Mouse (Mus musculus): ENCODE measurements around the gene Armc5. TPM values are rescaled to one million over a fixed set of nuclear protein-coding genes. Genes with fewer than 3 reads are reported as not detected.

Armc5 gene
- total RNA-seq, 2 experiments from 2014 or later = 12.3 to 13.6 TPM

- no peak overlapping the region for H3K4me3 ChIP-seq
These were observed 1.7 kb upstream of the Armc5 start for GRCm38 (mm10) chr7:128235481-128235880.

DNA sequence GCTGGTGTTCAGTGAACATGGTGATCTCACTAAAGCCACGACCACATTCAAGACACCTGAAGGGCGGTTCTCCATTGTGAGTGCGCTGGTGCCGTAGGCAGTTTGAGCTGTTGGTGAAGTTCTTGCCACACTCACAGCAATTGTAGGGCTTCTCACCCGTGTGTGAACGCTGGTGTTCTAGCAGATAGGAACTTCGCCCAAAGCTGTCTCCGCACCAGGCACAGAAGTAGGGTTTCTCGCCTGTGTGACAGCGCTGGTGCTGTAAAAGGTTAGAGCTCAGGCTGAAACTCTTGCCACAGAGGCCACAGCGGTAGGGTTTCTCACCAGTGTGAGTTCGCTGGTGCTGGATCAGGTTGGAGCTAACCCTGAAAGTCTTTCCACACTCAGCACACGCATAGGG lies 716 bp upstream of the Armc5 start:
- no peak for DNase-seq (ENCODE audit: extremely low spot score in 1 of 2, low spot score in 2 of 2)
- TF ChIP-seq CTCF (IDR thresholded peaks at IDR 0.05) = no peak
- Histone ChIP-seq H3K27ac (peak overlapping the region; percentile 97), H3K4me3 (no peak overlapping the region)
- intact Hi-C loops (cut with DNase I) = loop anchor here (5.0 kb wide), 2 partner anchors 61 to 456 kb away; partner anchors contain the start of gene BC017158

More at GRCm38 (mm10) chr7:128235481-128235880, 1.7 kb upstream of the Armc5 start:
- no peak overlapping the region for H3K27ac ChIP-seq
- no peak for TF ChIP-seq CTCF (IDR thresholded peaks at IDR 0.05)
- intact Hi-C loops (cut with DNase I) = loop anchor here (5.0 kb wide), 2 partner anchors 62 to 457 kb away; partner anchors contain the start of gene BC017158
- DNase-seq (ENCODE audit: extremely low spot score in 1 of 2, low spot score in 2 of 2) = no peak

- Histone ChIP-seq H3K4me3 (peak overlapping the region; percentile 77), H3K27ac (peak overlapping the region; percentile 97)
- no peak for TF ChIP-seq CTCF (IDR thresholded peaks at IDR 0.05)
- no peak for DNase-seq (ENCODE audit: extremely low spot score in 1 of 2, low spot score in 2 of 2)
- intact Hi-C loops (cut with DNase I) = loop anchor here (5.0 kb wide), 2 partner anchors 60 to 455 kb away; partner anchors contain the start of gene BC017158
These were observed 418 bp downstream of the Armc5 start for GRCm38 (mm10) chr7:128237593-128237926.

- peak; percentile 14 for TF ChIP-seq CTCF (IDR thresholded peaks at IDR 0.05)
- intact Hi-C loops (cut with DNase I) = loop anchor here (5.0 kb wide), 2 partner anchors 59 to 454 kb away; partner anchors contain the start of gene BC017158
- H3K4me3 ChIP-seq = peak within 1 kb of the TSS; percentile 77
- DNase-seq (ENCODE audit: extremely low spot score in 1 of 2, low spot score in 2 of 2) = peak; percentile 100
- H3K27ac ChIP-seq = peak within 1 kb of the TSS; percentile 97
These were observed 1.0 kb downstream of the Armc5 start, which contains the start of gene 9130023H24Rik for GRCm38 (mm10) chr7:128237927-128238778. Gene 9130023H24Rik (minus strand): TSS chr7:128238031.

DNA sequence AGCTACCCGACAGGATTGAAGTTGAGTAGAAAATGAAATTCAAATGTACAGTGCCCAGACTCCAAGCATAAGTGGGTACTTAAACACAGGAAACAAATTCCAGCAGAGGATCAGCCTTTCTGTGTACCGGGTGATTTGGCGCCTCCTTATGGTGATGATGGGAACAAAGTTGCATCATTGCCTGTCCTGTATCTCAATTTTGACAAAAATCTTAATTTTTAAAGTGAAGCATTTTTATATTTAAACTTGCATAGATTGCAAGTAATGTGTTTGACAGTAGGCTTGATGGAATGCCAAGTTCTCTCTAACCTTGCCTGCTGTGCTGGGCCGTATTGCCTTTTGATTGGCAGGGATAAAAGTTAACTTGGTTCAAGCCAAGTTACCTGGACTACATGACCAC lies 1.8 kb downstream of the Armc5 start:
- DNase-seq (ENCODE audit: extremely low spot score in 1 of 2, low spot score in 2 of 2) = no peak
- Histone ChIP-seq H3K27ac (no peak overlapping the region), H3K4me3 (peak overlapping the region; percentile 77)
- TF ChIP-seq CTCF (IDR thresholded peaks at IDR 0.05) = peak; percentile 51
- intact Hi-C loops (cut with DNase I) = loop anchor here (5.0 kb wide), 2 partner anchors 58 to 453 kb away; partner anchors contain the start of gene BC017158

DNA sequence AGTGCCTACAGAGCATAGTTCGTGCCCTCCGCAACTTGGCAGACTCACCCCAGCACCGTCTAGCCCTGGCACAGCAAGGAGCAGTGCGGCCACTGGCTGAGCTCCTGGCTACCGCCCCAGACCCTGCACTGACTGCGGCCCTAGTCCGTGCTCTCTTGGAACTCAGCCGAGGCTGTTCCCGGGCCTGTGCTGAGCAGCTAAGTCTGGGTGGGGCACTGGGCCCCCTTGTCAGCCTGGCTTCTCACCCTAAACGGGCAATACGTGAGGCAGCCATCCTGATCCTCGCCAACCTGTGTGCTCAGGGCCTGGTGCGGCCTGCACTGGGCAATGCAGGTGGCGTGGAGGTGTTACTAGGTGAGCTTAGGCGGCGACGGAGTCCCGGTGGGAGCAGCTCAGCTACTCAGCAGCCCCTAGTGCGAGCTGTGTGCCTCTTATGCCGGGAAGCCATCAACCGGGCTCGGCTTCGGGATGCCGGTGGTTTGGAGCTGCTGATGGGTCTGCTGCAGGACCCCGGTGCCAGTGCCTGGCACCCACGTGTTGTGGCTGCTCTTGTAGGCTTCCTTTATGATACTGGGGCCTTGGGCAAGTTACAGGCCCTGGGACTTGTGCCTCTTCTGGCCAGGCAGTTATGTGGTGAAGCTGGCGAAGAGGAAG lies 3.1 kb downstream of the Armc5 start:
- no peak for DNase-seq (ENCODE audit: extremely low spot score in 1 of 2, low spot score in 2 of 2)
- Histone ChIP-seq H3K27ac (no peak overlapping the region), H3K4me3 (no peak overlapping the region)
- intact Hi-C loops (cut with DNase I) = no loop called here
- no peak for TF ChIP-seq CTCF (IDR thresholded peaks at IDR 0.05)

DNA sequence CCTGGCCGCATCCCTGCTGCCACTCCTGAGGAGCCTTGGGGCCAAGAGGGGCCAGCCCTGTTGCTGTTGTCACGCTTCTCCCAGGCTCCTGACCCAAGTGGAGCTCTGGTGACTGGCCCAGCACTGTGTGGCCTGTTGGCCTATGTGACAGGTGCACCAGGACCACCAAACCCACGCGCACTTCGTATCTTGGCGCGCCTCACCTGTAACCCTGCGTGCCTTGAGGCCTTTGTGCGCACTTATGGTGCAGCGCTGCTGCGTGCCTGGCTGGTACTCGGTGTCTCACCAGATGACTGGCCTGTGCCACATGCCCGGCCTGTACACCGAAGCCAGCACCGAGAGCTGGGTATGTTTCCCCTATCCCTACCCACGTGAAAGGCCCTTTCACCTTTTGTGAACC lies 5.2 kb downstream of the Armc5 start:
- intact Hi-C loops (cut with DNase I) = no loop called here
- Histone ChIP-seq H3K27ac (no peak overlapping the region), H3K4me3 (no peak overlapping the region)
- DNase-seq (ENCODE audit: extremely low spot score in 1 of 2, low spot score in 2 of 2) = no peak
- TF ChIP-seq CTCF (IDR thresholded peaks at IDR 0.05) = no peak

- intact Hi-C loops (cut with DNase I) = no loop called here
- no peak for DNase-seq (ENCODE audit: extremely low spot score in 1 of 2, low spot score in 2 of 2)
- H3K27ac ChIP-seq = no peak overlapping the region
These were observed 6.8 kb downstream of the Armc5 start for GRCm38 (mm10) chr7:128243921-128244320.

GRCm38 (mm10) chr7:128244410-128245025 lies 7.4 kb downstream of the Armc5 start:
- Histone ChIP-seq H3K4me3 (no peak overlapping the region), H3K27ac (no peak overlapping the region)
- intact Hi-C loops (cut with DNase I) = loop anchor here (5.0 kb wide), 2 partner anchors 173 to 463 kb away; partner anchors contain the start of gene Rgs10
- DNase-seq (ENCODE audit: extremely low spot score in 1 of 2, low spot score in 2 of 2) = no peak
- no peak for TF ChIP-seq CTCF (IDR thresholded peaks at IDR 0.05)

More at GRCm38 (mm10) chr7:128243921-128244320, 6.8 kb downstream of the Armc5 start:
- no peak overlapping the region for H3K4me3 ChIP-seq
- TF ChIP-seq CTCF (IDR thresholded peaks at IDR 0.05) = no peak

GRCm38 (mm10) chr7:128245547-128245946 lies 8.4 kb downstream of the Armc5 start:
- TF ChIP-seq CTCF (IDR thresholded peaks at IDR 0.05) = no peak
- peak overlapping the region; percentile 57 for H3K27ac ChIP-seq
- intact Hi-C loops (cut with DNase I) = loop anchor here (5.0 kb wide), 2 partner anchors 172 to 462 kb away; partner anchors contain the start of gene Rgs10

More at GRCm38 (mm10) chr7:128245547-128245946, 8.4 kb downstream of the Armc5 start:
- no peak for DNase-seq (ENCODE audit: extremely low spot score in 1 of 2, low spot score in 2 of 2)
- no peak overlapping the region for H3K4me3 ChIP-seq
